Mouse (Mus musculus): ENCODE data around the gene Rad18.

DNA sequence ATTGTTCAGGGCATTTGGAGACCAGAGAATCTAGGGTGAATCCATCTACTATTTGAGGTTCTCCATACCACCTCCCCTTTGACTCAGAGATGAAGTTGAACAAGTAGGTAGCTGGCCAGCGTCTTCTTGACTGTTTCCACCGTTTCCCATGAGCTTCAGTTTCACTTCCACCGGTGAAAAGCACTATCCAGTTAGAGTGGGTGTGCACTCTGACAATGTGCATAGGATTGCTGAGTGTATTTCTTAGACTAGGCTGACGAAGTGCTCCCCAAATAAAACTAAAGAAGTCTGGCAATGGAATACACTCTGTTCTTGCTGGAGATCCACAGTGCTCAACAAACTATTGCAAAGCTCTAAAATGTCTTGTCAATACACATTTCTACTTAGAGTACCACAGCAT, 29.0 kb upstream of the Rad18 start:
- TF ChIP-seq CTCF (IDR thresholded peaks at IDR 0.05; ENCODE audit: borderline replicate concordance, insufficient read depth, low read length) (no peak), POLR2A (IDR thresholded peaks at IDR 0.05; ENCODE audit: low read depth, low read length) (no peak)

Measured in embryonic fibroblast, embryonic 13.5 days (primary cell).